18 mouse cellular contexts compared by ENCODE assay signal in the genomic region with DNA sequence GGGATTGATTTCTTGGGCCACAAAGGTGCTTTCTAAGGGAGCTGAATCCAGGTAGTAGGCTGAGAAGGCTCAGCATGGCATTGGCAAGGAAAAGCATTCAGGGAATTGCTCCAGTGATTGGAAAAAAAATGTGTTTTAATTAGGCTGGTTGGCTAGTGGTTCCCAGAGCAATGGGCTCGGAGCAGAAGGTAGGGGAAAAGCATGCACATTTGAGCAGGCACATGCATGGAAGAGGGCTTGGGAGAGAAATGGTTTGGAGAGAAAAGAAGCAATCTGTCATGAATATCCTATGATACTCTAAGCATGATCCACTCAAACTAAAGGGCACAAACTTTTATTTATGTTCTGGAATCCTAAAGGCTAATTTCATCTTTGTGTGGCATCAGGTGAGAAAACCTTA.
DNase-seq lines count a peak whose midpoint lies in the region; ATAC-seq lines count a peak whose summit lies in the region.
"Had no signal": no experiment of that assay in that cellular context is flagged by ENCODE, and none has a peak within 500 bp of the region (broad histone marks: within the 10 kb centered on the region; RNA-seq: fewer than 3 reads in every experiment).

No protein-coding gene starts in this region.

- no peaks in the 10 kb centered on the region for H3K36me3 ChIP-seq in midbrain, embryonic 11.5 days (ENCODE audit: control insufficient read depth, insufficient read depth, low read length)
- H3K36me3 ChIP-seq in midbrain, embryonic 16.5 days (ENCODE audit: control insufficient read depth, insufficient read depth, low read length): no peaks in the 10 kb centered on the region
- H3K36me3 ChIP-seq: G1E had no signal

- DNase-seq in cerebellum, postnatal 10 days: peak; percentile 12 to 16
- no peak for DNase-seq in cerebellum, postnatal 25 days
- peak; percentile 68 for DNase-seq in midbrain, embryonic 11.5 days (ENCODE audit: low spot score, missing footprints)
- DNase-seq: adrenal gland, adult 2 months; adrenal gland, adult 8-10 months; adrenal gland, postnatal 10 days; adrenal gland, postnatal 25 days; adrenal gland, postnatal 36 days; B cell, adult 2 months; cerebellum, adult 11 months; cerebellum, adult 11-12 months; cerebellum, adult 18-20 months had no signal

- H3K4me2 ChIP-seq in midbrain, embryonic 11.5 days: no peak overlapping the region
- H3K4me2 ChIP-seq in midbrain, embryonic 16.5 days (ENCODE audit: low read length): no peak overlapping the region

- H3K4me1 ChIP-seq in midbrain, embryonic 11.5 days (ENCODE audit: control insufficient read depth, insufficient read depth, low read length): no peaks in the 10 kb centered on the region
- no peaks in the 10 kb centered on the region for H3K4me1 ChIP-seq in midbrain, embryonic 16.5 days (ENCODE audit: control insufficient read depth, insufficient read depth, low read length)

- no peak for ATAC-seq in midbrain, embryonic 11.5 days (ENCODE audit: low FRiP score)
- ATAC-seq in midbrain, embryonic 16.5 days: no peak
- ATAC-seq: activated CD4-positive, CD25-positive, alpha-beta regulatory T cell, adult 4 months; CD4-positive, CD25-positive, alpha-beta regulatory T cell, adult 4 months; Patski had no signal

- no peaks in the 10 kb centered on the region for H3K9me3 ChIP-seq in midbrain, embryonic 11.5 days (ENCODE audit: control insufficient read depth, low read length)
- H3K9me3 ChIP-seq in midbrain, embryonic 16.5 days (replicated peaks; ENCODE audit: control insufficient read depth, low read length, poor library complexity, severe bottlenecking): no peaks in the 10 kb centered on the region

- 95% methylated on average over 1 of the region's 1 CpGs for WGBS in midbrain, embryonic 11.5 days
- 85% methylated on average over 1 of the region's 1 CpGs for WGBS in midbrain, embryonic 16.5 days

- H3K27ac ChIP-seq in midbrain, embryonic 11.5 days (ENCODE audit: low read depth, low read length): no peak overlapping the region
- no peak overlapping the region for H3K27ac ChIP-seq in midbrain, embryonic 16.5 days (ENCODE audit: low read length)

- no peak overlapping the region for H3K9ac ChIP-seq in midbrain, embryonic 11.5 days (ENCODE audit: low read length)
- no peak overlapping the region for H3K9ac ChIP-seq in midbrain, embryonic 16.5 days (ENCODE audit: low read depth, low read length)

- H3K4me3 ChIP-seq in midbrain, embryonic 11.5 days (ENCODE audit: low read depth, low read length): no peak overlapping the region
- no peak overlapping the region for H3K4me3 ChIP-seq in midbrain, embryonic 16.5 days (ENCODE audit: low read depth, low read length)

- no peaks in the 10 kb centered on the region for H3K27me3 ChIP-seq in midbrain, embryonic 11.5 days (ENCODE audit: control insufficient read depth, insufficient read depth, low read length)
- no peaks in the 10 kb centered on the region for H3K27me3 ChIP-seq in midbrain, embryonic 16.5 days (ENCODE audit: control insufficient read depth, insufficient read depth, low read depth, low read length)
- H3K27me3 ChIP-seq: CH12.LX, Patski had no signal

Comparison
In these comparisons a context has a peak if more than half of its experiments do, and no peak if none do; other contexts are left out.
1. DNase-seq: peak in cerebellum, postnatal 10 days (2 of 2) and midbrain, embryonic 11.5 days (single experiment); none in cerebellum, postnatal 25 days (0 of 2).